Mouse (Mus musculus) WW6 (cell line): ENCODE data around the gene 2610028H24Rik.

Experiments used
- DNase-seq: peaks from one replicate; pipeline ENCODE4 v3.0.0-alpha.2; 2013; ENCODE audit warnings: low read depth, low spot score

Gene 2610028H24Rik

GRCm38 (mm10) chr10:76489205-76489604 is 40.3 kb downstream of the 2610028H24Rik start:
- no peak for DNase-seq

GRCm38 (mm10) chr10:76493527-76493926 is 44.6 kb downstream of the 2610028H24Rik start:
- DNase-seq, result no peak

- no peak for DNase-seq
Measured at GRCm38 (mm10) chr10:76495501-76495900, 46.6 kb downstream of the 2610028H24Rik start.

GRCm38 (mm10) chr10:76496366-76496765 is 47.5 kb downstream of the 2610028H24Rik start:
- DNase-seq, result no peak

- no peak for DNase-seq
Measured at GRCm38 (mm10) chr10:76497522-76497921, 48.6 kb downstream of the 2610028H24Rik start.

- DNase-seq, result no peak
Measured at GRCm38 (mm10) chr10:76504271-76504943, 55.5 kb downstream of the 2610028H24Rik start.

GRCm38 (mm10) chr10:76505865-76506264 is 57.0 kb downstream of the 2610028H24Rik start:
- DNase-seq, result no peak
